Mouse (Mus musculus) cortical plate, adult 2 months (tissue): ENCODE measurements around the gene Ctbp1.

Source experiments
- CTCF ChIP-seq: fragments of 200-500 bp; IDR thresholded peaks from 2 replicates; pipeline ENCODE4 v1.5.1; 2011; ENCODE audit warnings: mild to moderate bottlenecking, control low read depth, low read length; ENCODE audit not compliant: insufficient read depth; ENCODE audit errors: extremely low read depth
- POLR2A ChIP-seq: fragments of 200-500 bp; IDR thresholded peaks from 2 replicates; pipeline ENCODE4 v1.6.1; 2011; ENCODE audit warnings: mild to moderate bottlenecking, low read length, control low read depth; ENCODE audit not compliant: insufficient read depth; ENCODE audit errors: extremely low read depth

- TF ChIP-seq CTCF, result no peak
- no peak for TF ChIP-seq POLR2A
Observed at GRCm38 (mm10) chr5:33211254-33211653, 63.5 kb downstream of the Ctbp1 start.
